Mouse (Mus musculus): ENCODE data around the gene Eral1. TPM values are rescaled to one million over a fixed set of nuclear protein-coding genes. Genes with fewer than 3 reads are reported as not detected.

The Eral1 gene
- polyA plus RNA-seq (2021; fragmentation: Nextera tagmentation) = 10.9 and 11.1 TPM in 2 replicates
- long read RNA-seq, experiment 1, transcript Eral1-201 (10 exons, 2,014 nt) = major isoform, 19 of 31 reads
- long read RNA-seq, experiment 1, partial matches to known transcripts = 5 of 31 reads
- long read RNA-seq, experiment 1, other reads (novel, unspliced or antisense) = 4 of 31 reads
- long read RNA-seq, experiment 2, transcript Eral1-203 (9 exons, 2,131 nt) = minor isoform, 15 of 145 reads
- long read RNA-seq, experiment 2, transcript Eral1-201 (10 exons, 2,014 nt) = major isoform, 111 of 145 reads
- long read RNA-seq, experiment 2, partial matches to known transcripts = 3 of 145 reads
- long read RNA-seq, experiment 2, other reads (novel, unspliced or antisense) = 16 of 145 reads

GRCm38 (mm10) chr11:78079961-78080921, at the start of gene Eral1:
Gene Eral1 (minus strand): TSS chr11:78080383.

GRCm38 (mm10) chr11:78094504-78095143, 14.4 kb upstream of the Eral1 start, which contains the start of gene Fam222b:
Gene Fam222b (plus strand): TSS chr11:78094660.

GRCm38 (mm10) chr11:78037831-78038752, 42.1 kb downstream of the Eral1 start, which contains the start of gene Flot2:
Gene Flot2 (plus strand): TSS chr11:78037931.

GRCm38 (mm10) chr11:78031947-78032808, 48.0 kb downstream of the Eral1 start, which contains the start of gene Dhrs13:
Gene Dhrs13 (plus strand): TSS chr11:78032280.

Small RNAs within 50 kb of the gene (microRNA-seq; reads per million reads assigned to microRNA genes)
- gene Mir144 (1.7 reads per million), gene Mir451a (not detected), gene Mir451b (not detected)

Other genes starting within 250 kb of the Eral1 start
- gene Pipox, start 186.3 kb downstream of the Eral1 start, polyA plus RNA-seq (2021; fragmentation: Nextera tagmentation) = 0.74 and 1.2 TPM in 2 replicates
- gene Sez6, start 149.6 kb downstream of the Eral1 start, polyA plus RNA-seq (2021; fragmentation: Nextera tagmentation) = 56.3 and 84.5 TPM in 2 replicates
- gene Phf12, start 97.6 kb downstream of the Eral1 start, polyA plus RNA-seq (2021; fragmentation: Nextera tagmentation) = 5.8 and 6.5 TPM in 2 replicates
- gene Dhrs13, start 48.1 kb downstream of the Eral1 start, polyA plus RNA-seq (2021; fragmentation: Nextera tagmentation) = 7.9 and 8.6 TPM in 2 replicates
- 79.1 and 79.3 TPM in 2 replicates for gene Flot2, start 42.5 kb downstream of the Eral1 start, polyA plus RNA-seq (2021; fragmentation: Nextera tagmentation)
- gene Fam222b, start 14.3 kb upstream of the Eral1 start, polyA plus RNA-seq (2021; fragmentation: Nextera tagmentation) = 11.3 and 12.7 TPM in 2 replicates
- gene Traf4, start 85.2 kb upstream of the Eral1 start, polyA plus RNA-seq (2021; fragmentation: Nextera tagmentation) = 7.1 and 10.1 TPM in 2 replicates
- 1.4 and 2.0 TPM in 2 replicates for gene Nek8, start 96.3 kb upstream of the Eral1 start, polyA plus RNA-seq (2021; fragmentation: Nextera tagmentation)
- gene Tlcd1, start 96.3 kb upstream of the Eral1 start, polyA plus RNA-seq (2021; fragmentation: Nextera tagmentation) = 31.4 and 34.6 TPM in 2 replicates
- gene Rpl23a, start 103.2 kb upstream of the Eral1 start, polyA plus RNA-seq (2021; fragmentation: Nextera tagmentation) = 1,474 and 1,588 TPM in 2 replicates
- gene Rab34, start 108.0 kb upstream of the Eral1 start, polyA plus RNA-seq (2021; fragmentation: Nextera tagmentation) = 18.8 and 20.1 TPM in 2 replicates
- gene Proca1, start 113.0 kb upstream of the Eral1 start, polyA plus RNA-seq (2021; fragmentation: Nextera tagmentation) = 4.6 and 5.2 TPM in 2 replicates
- 144 and 168 TPM in 2 replicates for gene Sdf2, start 165.4 kb upstream of the Eral1 start, polyA plus RNA-seq (2021; fragmentation: Nextera tagmentation)
- 16.4 and 17.8 TPM in 2 replicates for gene Supt6, start 165.6 kb upstream of the Eral1 start, polyA plus RNA-seq (2021; fragmentation: Nextera tagmentation)
- gene 2610507B11Rik, start 181.4 kb upstream of the Eral1 start, polyA plus RNA-seq (2021; fragmentation: Nextera tagmentation) = 52.0 and 58.5 TPM in 2 replicates
- 0.56 and 0.58 TPM in 2 replicates for gene BC030499, start 210.5 kb upstream of the Eral1 start, polyA plus RNA-seq (2021; fragmentation: Nextera tagmentation)
- gene Spag5, start 221.1 kb upstream of the Eral1 start, polyA plus RNA-seq (2021; fragmentation: Nextera tagmentation) = 1.7 and 3.1 TPM in 2 replicates
- 1,621 and 1,706 TPM in 2 replicates for gene Aldoc, start 242.6 kb upstream of the Eral1 start, polyA plus RNA-seq (2021; fragmentation: Nextera tagmentation)
- gene Pigs, start 248.0 kb upstream of the Eral1 start, polyA plus RNA-seq (2021; fragmentation: Nextera tagmentation) = 81.1 and 86.7 TPM in 2 replicates

Measured in layer of hippocampus, adult 6 months (tissue).